Mouse (Mus musculus) liver, adult 2 months (tissue): Measurements from ENCODE around the gene Lrrc8e. TPM values are rescaled to one million over a fixed set of nuclear protein-coding genes. Genes with fewer than 3 reads are reported as not detected.

ENCODE experiments used
- DNase-seq: peaks from one replicate; pipeline ENCODE4 v3.0.0-alpha.2; 2011; ENCODE audit warnings: low read depth, low spot score; ENCODE audit errors: extremely low read depth
- H3K27ac ChIP-seq: fragments of 200-500 bp; replicated peaks from 2 replicates; pipeline ENCODE4 v1.5.1; 2012; ENCODE audit warnings: low read depth, mild to moderate bottlenecking, control low read depth, inconsistent platforms, low read length; ENCODE audit not compliant: insufficient read depth
- H3K27me3 ChIP-seq: fragments of 200-500 bp; 2 replicates; pipeline ENCODE4 v1.6.1; 2012; ENCODE audit warnings: mild to moderate bottlenecking, moderate library complexity, low read length, inconsistent platforms; ENCODE audit not compliant: control insufficient read depth, insufficient read depth
- H3K36me3 ChIP-seq: fragments of 200-500 bp; 2 replicates; pipeline ENCODE4 v1.6.1; 2012; ENCODE audit warnings: low read length, inconsistent platforms; ENCODE audit not compliant: control insufficient read depth, insufficient read depth
- H3K4me1 ChIP-seq: fragments of 200-500 bp; 2 replicates; pipeline ENCODE4 v1.6.1; 2011; ENCODE audit warnings: low read length; ENCODE audit not compliant: control insufficient read depth, insufficient read depth
- H3K4me3 ChIP-seq: fragments of 200-500 bp; 2 replicates; pipeline ENCODE4 v1.5.1; 2011; ENCODE audit warnings: low read depth, mild to moderate bottlenecking, control low read depth, low read length, moderate library complexity; ENCODE audit not compliant: insufficient read depth
- H3K79me2 ChIP-seq: fragments of 200-500 bp; 2 replicates; pipeline ENCODE4 v1.6.1; 2012; ENCODE audit warnings: inconsistent platforms, mild to moderate bottlenecking, low read length, moderate library complexity; ENCODE audit not compliant: control insufficient read depth, insufficient read depth
- H3K9ac ChIP-seq: fragments of 200-500 bp; 2 replicates; pipeline ENCODE4 v1.6.1; 2012; ENCODE audit warnings: low read depth, mild to moderate bottlenecking, control low read depth, inconsistent platforms, low read length
- CTCF ChIP-seq: fragments of 200-500 bp; IDR thresholded peaks from 2 replicates; pipeline ENCODE4 v1.5.1; 2011; ENCODE audit warnings: low read depth, low read length, control low read depth
- POLR2A ChIP-seq: fragments of 200-500 bp; IDR thresholded peaks from 2 replicates; pipeline ENCODE4 v1.6.1; 2011; ENCODE audit warnings: low read length, control low read depth; ENCODE audit not compliant: insufficient read depth; ENCODE audit errors: extremely low read depth
- WGBS: fragments of 180-500 bp; shearing (Covaris S2); methylation state at CpG from one replicate; pipeline ENCODE4 v1.1.7; 2018; 5-methylcytosine and 5-hydroxymethylcytosine counted together
- polyA plus RNA-seq: library from polyadenylated mRNA; depleted of rRNA; stranded (reverse); fragments of >200 nt; gene quantifications from 2 replicates; pipeline ENCODE4 v1.2.3, GENCODE M21; 2012
- total RNA-seq: library from RNA; depleted of rRNA; stranded (reverse); fragments of >200 nt; gene quantifications from 2 replicates; pipeline ENCODE4 v1.2.3, GENCODE M21; 2014

Gene Lrrc8e
- total and polyA plus RNA-seq, 2 experiments = 0.18 to 0.24 TPM

GRCm38 (mm10) chr8:4229784-4230183 is 3.2 kb downstream of the Lrrc8e start:
- no peak for TF ChIP-seq CTCF
- no peak for TF ChIP-seq POLR2A
- Histone ChIP-seq H3K27ac (no peak overlapping the region), H3K4me3 (no peak overlapping the region), H3K36me3 (no peaks in the 10 kb centered on the region), H3K4me1 (no peaks in the 10 kb centered on the region), H3K27me3 (no peaks in the 10 kb centered on the region), H3K79me2 (no peaks in the 10 kb centered on the region), H3K9ac (no peak overlapping the region)
- 65% methylated on average over 5 of the region's 5 CpGs for WGBS
- DNase-seq = no peak

DNA sequence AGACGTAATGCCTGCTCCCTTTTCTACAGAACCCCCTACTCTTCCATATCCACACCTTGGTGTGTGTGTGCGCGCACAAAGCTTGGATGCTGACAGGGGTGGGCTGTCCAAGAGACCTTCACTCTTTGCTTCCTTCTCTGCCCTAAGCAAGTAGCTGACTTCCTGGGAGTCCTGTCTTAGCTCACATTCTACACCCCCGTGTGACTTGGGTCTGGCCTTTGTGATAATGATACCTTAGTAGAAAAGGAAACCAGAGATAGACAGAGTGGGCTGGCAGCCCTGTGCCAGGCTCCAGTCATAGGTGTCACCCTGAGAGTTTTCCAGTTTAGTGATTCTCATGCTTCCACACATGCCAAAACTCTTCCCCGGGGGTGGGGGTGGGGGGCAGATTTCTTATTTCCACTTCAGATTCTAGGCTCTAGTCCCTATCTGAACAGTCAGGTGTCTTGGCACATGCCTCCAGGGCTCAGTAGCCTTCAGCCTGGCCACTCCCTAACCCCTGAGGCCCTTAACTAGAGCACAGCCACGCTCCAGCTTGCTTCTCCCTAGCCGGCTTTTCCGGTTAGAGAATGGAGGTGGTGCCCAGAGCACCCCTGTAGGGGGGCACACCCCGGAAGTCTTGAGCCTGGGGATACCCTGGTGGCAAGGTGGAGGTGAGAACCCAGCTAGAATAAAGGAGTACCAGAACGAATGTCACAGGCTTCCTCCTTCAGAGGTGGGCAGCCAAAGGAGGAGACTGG is 4.2 kb downstream of the Lrrc8e start:
- WGBS = 69% methylated on average over 10 of the region's 10 CpGs
- Histone ChIP-seq H3K36me3 (no peaks in the 10 kb centered on the region), H3K9ac (no peak overlapping the region), H3K4me1 (no peaks in the 10 kb centered on the region), H3K79me2 (no peaks in the 10 kb centered on the region), H3K27ac (no peak overlapping the region), H3K4me3 (no peak overlapping the region), H3K27me3 (no peaks in the 10 kb centered on the region)
- TF ChIP-seq CTCF (no peak), POLR2A (no peak)
- DNase-seq = no peak

GRCm38 (mm10) chr8:4237814-4238433 is 11.3 kb downstream of the Lrrc8e start:
- Histone ChIP-seq H3K36me3 (no peaks in the 10 kb centered on the region), H3K27me3 (no peaks in the 10 kb centered on the region), H3K4me3 (peak overlapping the region; percentile 60), H3K4me1 (peaks cover 10% of the 10 kb centered on the region), H3K9ac (peak overlapping the region; percentile 78), H3K27ac (peak overlapping the region; percentile 88), H3K79me2 (peaks cover 12% of the 10 kb centered on the region; the same call in 1 of the 2 replicates)
- no peak for TF ChIP-seq POLR2A
- TF ChIP-seq CTCF = no peak
- 4% methylated on average over 15 of the region's 15 CpGs for WGBS
- peak; percentile 57 for DNase-seq

DNA sequence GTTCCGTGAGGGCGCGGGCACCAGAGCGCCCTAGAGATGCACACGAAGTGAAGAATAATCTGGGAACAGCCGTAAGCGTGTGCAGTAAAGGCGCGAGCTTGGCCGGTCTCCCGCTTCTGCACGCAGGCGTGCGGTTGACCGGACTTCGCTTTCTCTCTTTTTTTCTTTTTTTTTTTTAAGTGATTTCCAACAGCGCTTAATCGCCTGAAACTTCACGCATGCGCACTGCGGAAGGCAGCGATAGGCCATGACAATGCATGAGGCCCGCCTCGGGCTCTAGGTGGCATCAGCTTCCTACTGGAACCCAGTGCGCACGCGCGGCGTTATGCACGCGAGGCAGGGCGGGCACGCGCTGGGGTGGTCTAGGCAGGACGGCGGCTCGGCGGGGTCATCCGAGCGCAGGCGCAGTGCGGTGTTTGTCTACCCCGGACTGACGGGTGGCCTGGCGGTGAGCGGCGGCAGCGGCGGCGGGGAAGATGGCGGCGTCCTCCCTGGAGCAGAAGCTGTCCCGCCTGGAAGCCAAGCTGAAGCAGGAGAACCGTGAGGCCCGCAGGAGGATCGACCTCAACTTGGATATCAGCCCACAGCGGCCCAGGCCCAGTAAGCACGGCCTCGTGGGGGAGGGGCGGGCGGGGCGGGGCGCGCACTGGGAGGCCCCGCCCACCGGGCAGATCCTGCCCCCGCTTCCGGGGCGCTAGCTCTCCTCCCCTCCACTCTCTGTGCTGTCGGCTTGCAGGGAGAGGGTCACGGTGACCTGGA is 12.0 kb downstream of the Lrrc8e start, which contains the start of the genes Map2k7 and Gm49320:
Gene Map2k7, plus strand, starts transcription at position 307 of the 759 bp plus-strand sequence.
Gene Gm49320, plus strand, starts transcription at position 432 of the 759 bp plus-strand sequence.
- Histone ChIP-seq H3K27ac (peak within 1 kb of the TSS; percentile 89), H3K79me2 (peaks cover 12% of the 10 kb centered on the region; the same call in 1 of the 2 replicates), H3K9ac (peak within 1 kb of the TSS; percentile 83), H3K36me3 (peaks cover 2% of the 10 kb centered on the region), H3K27me3 (no peaks in the 10 kb centered on the region), H3K4me3 (peak within 1 kb of the TSS; percentile 78), H3K4me1 (peaks cover 10% of the 10 kb centered on the region)
- DNase-seq = peak; percentile 95
- peak; percentile 53 for TF ChIP-seq CTCF
- TF ChIP-seq POLR2A = peak; percentile 80
- under 1% methylated on average over 67 of the region's 71 CpGs for WGBS

GRCm38 (mm10) chr8:4239193-4239890 is 12.7 kb downstream of the Lrrc8e start:
- Histone ChIP-seq H3K4me3 (peak overlapping the region; percentile 78), H3K9ac (peak overlapping the region; percentile 43), H3K27ac (peak overlapping the region; percentile 48), H3K27me3 (no peaks in the 10 kb centered on the region), H3K36me3 (peaks cover 9% of the 10 kb centered on the region), H3K79me2 (peaks cover 12% of the 10 kb centered on the region; the same call in 1 of the 2 replicates), H3K4me1 (peaks cover 10% of the 10 kb centered on the region)
- 4% methylated on average over 19 of the region's 19 CpGs for WGBS
- TF ChIP-seq CTCF (no peak), POLR2A (no peak)
- peak; percentile 71 for DNase-seq
